ENCODE assay signal across 26 mouse cellular contexts in the genomic region with DNA sequence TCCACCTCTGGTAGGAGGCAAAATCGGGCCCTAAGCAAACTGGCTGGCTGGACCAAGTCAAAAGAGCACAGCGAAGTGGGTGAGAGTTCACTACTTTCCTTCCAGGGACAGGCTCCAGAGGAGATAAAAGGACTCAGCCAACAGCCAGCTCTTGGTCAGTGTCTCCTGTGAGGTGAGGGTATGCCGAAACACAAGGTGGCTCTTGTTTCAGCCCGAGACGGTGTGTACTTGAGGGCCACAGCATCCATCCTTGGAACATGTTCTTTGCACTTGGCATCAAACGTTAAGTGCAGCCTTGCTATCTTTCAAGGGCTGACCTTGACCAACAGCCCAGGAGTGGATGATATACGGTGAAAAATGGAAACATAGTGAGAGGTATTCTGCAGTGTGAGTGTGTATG.
DNase-seq lines count a peak whose midpoint lies in the region; ATAC-seq lines count a peak whose summit lies in the region.
"Had no signal": no experiment of that assay in that cellular context is flagged by ENCODE, and none has a peak within 500 bp of the region (broad histone marks: within the 10 kb centered on the region; RNA-seq: fewer than 3 reads in every experiment).

No protein-coding gene starts in this region.

- DNase-seq in adrenal gland, adult 8-10 months = peak; percentile 57
- no peak for DNase-seq in adrenal gland, postnatal 14 days
- peak; percentile 36 to 56 for DNase-seq in heart, adult 9 months (ENCODE audit: low spot score in 2 of 2)
- DNase-seq in heart, postnatal 25 days (ENCODE audit: low spot score) = no peak
- peak; percentile 54 to 65 for DNase-seq in heart, postnatal 10 days
- no peak for DNase-seq in lung, postnatal 36 days
- DNase-seq: cerebellum, adult 8-10 months; cerebellum, postnatal 36 days; embryo, embryonic 11 days; kidney, postnatal 25 days; liver, embryonic 13.5 days; lung, adult 2 months; lung, postnatal 14 days; midbrain, embryonic 14.5 days; right cerebral cortex, postnatal 14 days; spleen, adult 18-20 months; thymus, postnatal 14 days had no signal

- no peak overlapping the region for H3K9ac ChIP-seq in heart, embryonic 12.5 days
- H3K9ac ChIP-seq: embryonic facial prominence, embryonic 13.5 days; forebrain, embryonic 12.5 days; limb, embryonic 12.5 days; liver, embryonic 13.5 days; neural tube, embryonic 12.5 days had no signal

- H3K27me3 ChIP-seq in heart, embryonic 12.5 days (replicated peaks) = no peaks in the 10 kb centered on the region
- H3K27me3 ChIP-seq: embryonic facial prominence, embryonic 13.5 days; forebrain, embryonic 12.5 days; limb, embryonic 12.5 days; liver, embryonic 13.5 days; neural tube, embryonic 12.5 days had no signal

- peak overlapping the region; percentile 29; the same call in 1 of the 2 replicates for H3K27ac ChIP-seq in heart, embryonic 12.5 days (ENCODE audit: poor library complexity, severe bottlenecking)
- H3K27ac ChIP-seq: embryonic facial prominence, embryonic 13.5 days; forebrain, embryonic 12.5 days; layer of hippocampus, adult 2 months; limb, embryonic 12.5 days; liver, embryonic 13.5 days; neural tube, embryonic 12.5 days had no signal

- H3K4me3 ChIP-seq in heart, embryonic 12.5 days = no peak overlapping the region
- H3K4me3 ChIP-seq: embryonic facial prominence, embryonic 13.5 days; erythroblast, embryonic 14.5 days; forebrain, embryonic 12.5 days; layer of hippocampus, adult 2 months; limb, embryonic 12.5 days; liver, embryonic 13.5 days; neural tube, embryonic 12.5 days had no signal

- ATAC-seq in heart, embryonic 12.5 days (ENCODE audit: insufficient number of reproducible peaks, low FRiP score) = no peak
- ATAC-seq: CD4-positive, CD25-positive, alpha-beta regulatory T cell, adult 4 months; intestine, postnatal 0 days had no signal

- H3K36me3 ChIP-seq in heart, embryonic 12.5 days = no peaks in the 10 kb centered on the region
- H3K36me3 ChIP-seq: embryonic facial prominence, embryonic 13.5 days; forebrain, embryonic 12.5 days; limb, embryonic 12.5 days; liver, embryonic 13.5 days; neural tube, embryonic 12.5 days had no signal

- no peak overlapping the region for H3K4me2 ChIP-seq in heart, embryonic 12.5 days
- H3K4me2 ChIP-seq: embryonic facial prominence, embryonic 13.5 days; forebrain, embryonic 12.5 days; limb, embryonic 12.5 days; liver, embryonic 13.5 days; neural tube, embryonic 12.5 days had no signal

- H3K4me1 ChIP-seq in heart, embryonic 12.5 days (replicated peaks) = peaks cover 63% of the 10 kb centered on the region
- H3K4me1 ChIP-seq: neural tube, embryonic 12.5 days had no signal

- H3K9me3 ChIP-seq in heart, embryonic 12.5 days (replicated peaks) = no peaks in the 10 kb centered on the region
- H3K9me3 ChIP-seq: embryonic facial prominence, embryonic 13.5 days; forebrain, embryonic 12.5 days; limb, embryonic 12.5 days; liver, embryonic 13.5 days; neural tube, embryonic 12.5 days had no signal

- 64% methylated on average over 7 of the region's 7 CpGs for WGBS in heart, embryonic 12.5 days

- intact Hi-C loops in heart, postnatal 25 days (cut with DNase I) = no loop called here
- intact Hi-C loops in heart, postnatal 10 days (cut with DNase I) = no loop called here

Comparison
In these comparisons a context has a peak if more than half of its experiments do, and no peak if none do; other contexts are left out.
1. DNase-seq: peak in adrenal gland, adult 8-10 months (single experiment), heart, adult 9 months (2 of 2) and heart, postnatal 10 days (2 of 2); none in adrenal gland, postnatal 14 days (single experiment), heart, postnatal 25 days (single experiment) and lung, postnatal 36 days (single experiment).